Mouse (Mus musculus) hindbrain, postnatal 0 days (tissue): Measurements from ENCODE around the gene Arrb1. TPM values are rescaled to one million over a fixed set of nuclear protein-coding genes. Genes with fewer than 3 reads are reported as not detected.

Experiments used
- ATAC-seq: fragments of 200-750 bp; cut with Nextera tagmentation; 2 replicates; pipeline ENCODE4 v1.8.0; 2017; ENCODE audit warnings: mild to moderate bottlenecking, moderate TSS enrichment, moderate library complexity
- DNase-seq: peaks from one replicate; pipeline ENCODE4 v3.0.0-alpha.2; 2015; ENCODE audit warnings: low spot score
- H3K27ac ChIP-seq: fragments of 300-500 bp; sonication (generic); 2 replicates; pipeline ENCODE4 v1.5.1; 2014; ENCODE audit warnings: mild to moderate bottlenecking
- H3K27me3 ChIP-seq: fragments of 300-500 bp; sonication (generic); 2 replicates; pipeline ENCODE4 v1.6.1; 2014; ENCODE audit warnings: low read length, mixed read lengths; ENCODE audit not compliant: insufficient read depth
- H3K36me3 ChIP-seq: fragments of 300-500 bp; sonication (generic); 2 replicates; pipeline ENCODE4 v1.6.1; 2014; ENCODE audit warnings: low read length, mixed read lengths; ENCODE audit not compliant: insufficient read depth
- H3K4me1 ChIP-seq: fragments of 300-500 bp; sonication (generic); 2 replicates; pipeline ENCODE4 v1.6.1; 2014; ENCODE audit warnings: antibody characterized with exemption, low read length, mixed read lengths; ENCODE audit not compliant: insufficient read depth
- H3K4me2 ChIP-seq: fragments of 300-500 bp; sonication (generic); 2 replicates; pipeline ENCODE4 v1.6.1; 2014; ENCODE audit warnings: low read depth, mild to moderate bottlenecking, low read length, moderate library complexity, mixed read lengths
- H3K4me3 ChIP-seq: fragments of 300-500 bp; sonication (generic); 2 replicates; pipeline ENCODE4 v1.5.1; 2014; ENCODE audit warnings: low read length
- H3K9ac ChIP-seq: fragments of 300-500 bp; sonication (generic); replicated peaks from 2 replicates; pipeline ENCODE4 v1.6.1; 2014; ENCODE audit warnings: mild to moderate bottlenecking, low read length, moderate library complexity, mixed read lengths
- H3K9me3 ChIP-seq: fragments of 300-500 bp; sonication (generic); 2 replicates; pipeline ENCODE4 v1.6.1; 2016; ENCODE audit warnings: low read length, mixed read lengths
- CTCF ChIP-seq: IDR thresholded peaks from 2 replicates; pipeline ENCODE4 v1.5.1; 2016; ENCODE audit warnings: antibody characterized with exemption, control low read depth, low read depth
- WGBS: fragments of 180-500 bp; shearing (Covaris S2); extraction: QIAGEN DNeasy Blood & Tissue Kit; methylation state at CpG from one replicate; pipeline ENCODE4 v1.1.7; 2014; 5-methylcytosine and 5-hydroxymethylcytosine counted together
- polyA plus RNA-seq: library from polyadenylated mRNA; unstranded; fragments of >200 nt; fragmentation: Nextera tagmentation; extraction: Ambion mirVana; gene quantifications from 2 replicates; pipeline ENCODE4 v1.2.1, GENCODE M21; 2015
- total RNA-seq: library from RNA; depleted of rRNA; stranded (reverse); fragments of >200 nt; gene quantifications from 2 replicates; pipeline ENCODE4 v1.2.3, GENCODE M21; 2014

Arrb1 gene
- total and polyA plus RNA-seq, 2 experiments from 2014 or later: 13.5 to 113 TPM

GRCm38 (mm10) chr7:99538421-99538820 is 3.2 kb downstream of the Arrb1 start:
- ATAC-seq (no peak), DNase-seq (no peak)
- no peaks in the 10 kb centered on the region for H3K36me3 ChIP-seq
- no peaks in the 10 kb centered on the region for H3K9me3 ChIP-seq
- peaks cover 52% of the 10 kb centered on the region for H3K4me1 ChIP-seq
- 58% methylated on average over 4 of the region's 4 CpGs for WGBS
- no peaks in the 10 kb centered on the region for H3K27me3 ChIP-seq
- H3K27ac ChIP-seq: no peak overlapping the region
- H3K4me2 ChIP-seq: peak overlapping the region; percentile 79
- TF ChIP-seq CTCF: no peak
- no peak overlapping the region for H3K4me3 ChIP-seq
- H3K9ac ChIP-seq: no peak overlapping the region

GRCm38 (mm10) chr7:99539201-99539891 is 4.1 kb downstream of the Arrb1 start:
- Histone ChIP-seq H3K27me3 (no peaks in the 10 kb centered on the region), H3K9me3 (no peaks in the 10 kb centered on the region), H3K9ac (no peak overlapping the region), H3K4me3 (0 out of 2 replicates have a peak overlapping the region, but pooled peaks have one; percentile 1), H3K27ac (peak overlapping the region; percentile 51; the same call in 1 of the 2 replicates), H3K4me2 (peak overlapping the region; percentile 46), H3K4me1 (peaks cover 52% of the 10 kb centered on the region), H3K36me3 (no peaks in the 10 kb centered on the region)
- TF ChIP-seq CTCF: no peak
- peak; percentile 58 for DNase-seq
- ATAC-seq: no peak
- 16% methylated on average over 8 of the region's 8 CpGs for WGBS

GRCm38 (mm10) chr7:99540016-99540415 is 4.8 kb downstream of the Arrb1 start:
- Histone ChIP-seq H3K27me3 (no peaks in the 10 kb centered on the region), H3K4me3 (0 out of 2 replicates have a peak overlapping the region, but pooled peaks have one; percentile 1), H3K9ac (no peak overlapping the region), H3K9me3 (no peaks in the 10 kb centered on the region), H3K27ac (peak overlapping the region; percentile 51; the same call in 1 of the 2 replicates), H3K4me2 (peak overlapping the region; percentile 46), H3K36me3 (no peaks in the 10 kb centered on the region), H3K4me1 (peaks cover 52% of the 10 kb centered on the region)
- ATAC-seq (no peak), DNase-seq (no peak)
- WGBS: 67% methylated on average over 2 of the region's 2 CpGs
- no peak for TF ChIP-seq CTCF

GRCm38 (mm10) chr7:99541204-99541603 is 5.9 kb downstream of the Arrb1 start:
- no peak overlapping the region for H3K4me3 ChIP-seq
- no peaks in the 10 kb centered on the region for H3K27me3 ChIP-seq
- no peak overlapping the region for H3K9ac ChIP-seq
- peak overlapping the region; percentile 32; the same call in 1 of the 2 replicates for H3K27ac ChIP-seq
- WGBS: 26% methylated on average over 5 of the region's 5 CpGs
- peaks cover 47% of the 10 kb centered on the region for H3K4me1 ChIP-seq
- no peak for DNase-seq
- TF ChIP-seq CTCF: no peak
- no peak overlapping the region for H3K4me2 ChIP-seq
- ATAC-seq: no peak
- no peaks in the 10 kb centered on the region for H3K36me3 ChIP-seq
- no peaks in the 10 kb centered on the region for H3K9me3 ChIP-seq

GRCm38 (mm10) chr7:99544272-99544671 is 9.0 kb downstream of the Arrb1 start:
- 45% methylated on average over 6 of the region's 6 CpGs for WGBS
- ATAC-seq (peak; percentile 77), DNase-seq (peak; percentile 61)
- Histone ChIP-seq H3K9ac (no peak overlapping the region), H3K4me1 (peaks cover 21% of the 10 kb centered on the region), H3K36me3 (no peaks in the 10 kb centered on the region), H3K9me3 (no peaks in the 10 kb centered on the region), H3K4me2 (no peak overlapping the region), H3K4me3 (no peak overlapping the region), H3K27ac (peak overlapping the region; percentile 73), H3K27me3 (no peaks in the 10 kb centered on the region)
- TF ChIP-seq CTCF: no peak

- 20% methylated on average over 10 of the region's 10 CpGs for whole genome bisulfite sequencing
- no peak overlapping the region for H3K9ac ChIP-seq
- peak; percentile 80 for DNase-seq
- H3K27me3 ChIP-seq: no peaks in the 10 kb centered on the region
- ATAC-seq: peak; percentile 60
- no peaks in the 10 kb centered on the region; the same call in 1 of the 2 replicates for H3K36me3 ChIP-seq
- no peak overlapping the region for H3K4me3 ChIP-seq
- peaks cover 6% of the 10 kb centered on the region; the same call in 1 of the 2 replicates for H3K4me1 ChIP-seq
- H3K9me3 ChIP-seq: no peaks in the 10 kb centered on the region
- no peak for TF ChIP-seq CTCF
- no peak overlapping the region for H3K4me2 ChIP-seq
- H3K27ac ChIP-seq: peak overlapping the region; percentile 73
Observed at GRCm38 (mm10) chr7:99545885-99546745, 10.8 kb downstream of the Arrb1 start.
